Mouse (Mus musculus) liver, adult 2 months (tissue): ENCODE measurements around the gene Auts2. TPM values are rescaled to one million over a fixed set of nuclear protein-coding genes. Genes with fewer than 3 reads are reported as not detected.

Source experiments
- DNase-seq: peaks from one replicate; pipeline ENCODE4 v3.0.0-alpha.2; 2011; ENCODE audit warnings: low read depth, low spot score; ENCODE audit errors: extremely low read depth
- H3K27ac ChIP-seq: fragments of 200-500 bp; replicated peaks from 2 replicates; pipeline ENCODE4 v1.5.1; 2012; ENCODE audit warnings: low read depth, mild to moderate bottlenecking, control low read depth, inconsistent platforms, low read length; ENCODE audit not compliant: insufficient read depth
- H3K27me3 ChIP-seq: fragments of 200-500 bp; 2 replicates; pipeline ENCODE4 v1.6.1; 2012; ENCODE audit warnings: mild to moderate bottlenecking, moderate library complexity, low read length, inconsistent platforms; ENCODE audit not compliant: control insufficient read depth, insufficient read depth
- H3K36me3 ChIP-seq: fragments of 200-500 bp; 2 replicates; pipeline ENCODE4 v1.6.1; 2012; ENCODE audit warnings: low read length, inconsistent platforms; ENCODE audit not compliant: control insufficient read depth, insufficient read depth
- H3K4me1 ChIP-seq: fragments of 200-500 bp; 2 replicates; pipeline ENCODE4 v1.6.1; 2011; ENCODE audit warnings: low read length; ENCODE audit not compliant: control insufficient read depth, insufficient read depth
- H3K4me3 ChIP-seq: fragments of 200-500 bp; 2 replicates; pipeline ENCODE4 v1.5.1; 2011; ENCODE audit warnings: low read depth, mild to moderate bottlenecking, control low read depth, low read length, moderate library complexity; ENCODE audit not compliant: insufficient read depth
- H3K79me2 ChIP-seq: fragments of 200-500 bp; 2 replicates; pipeline ENCODE4 v1.6.1; 2012; ENCODE audit warnings: inconsistent platforms, mild to moderate bottlenecking, low read length, moderate library complexity; ENCODE audit not compliant: control insufficient read depth, insufficient read depth
- H3K9ac ChIP-seq: fragments of 200-500 bp; 2 replicates; pipeline ENCODE4 v1.6.1; 2012; ENCODE audit warnings: low read depth, mild to moderate bottlenecking, control low read depth, inconsistent platforms, low read length
- CTCF ChIP-seq: fragments of 200-500 bp; IDR thresholded peaks from 2 replicates; pipeline ENCODE4 v1.5.1; 2011; ENCODE audit warnings: low read depth, low read length, control low read depth
- POLR2A ChIP-seq: fragments of 200-500 bp; IDR thresholded peaks from 2 replicates; pipeline ENCODE4 v1.6.1; 2011; ENCODE audit warnings: low read length, control low read depth; ENCODE audit not compliant: insufficient read depth; ENCODE audit errors: extremely low read depth
- WGBS: fragments of 180-500 bp; shearing (Covaris S2); methylation state at CpG from one replicate; pipeline ENCODE4 v1.1.7; 2018; 5-methylcytosine and 5-hydroxymethylcytosine counted together
- polyA plus RNA-seq: library from polyadenylated mRNA; depleted of rRNA; stranded (reverse); fragments of >200 nt; gene quantifications from 2 replicates; pipeline ENCODE4 v1.2.3, GENCODE M21; 2012
- total RNA-seq: library from RNA; depleted of rRNA; stranded (reverse); fragments of >200 nt; gene quantifications from 2 replicates; pipeline ENCODE4 v1.2.3, GENCODE M21; 2014

The Auts2 gene
- total and polyA plus RNA-seq, 2 experiments = 0.37 to 0.51 TPM

GRCm38 (mm10) chr5:131712441-131712840 lies 830.7 kb downstream of the Auts2 start:
- no peaks in the 10 kb centered on the region for H3K27me3 ChIP-seq
- H3K27ac ChIP-seq = no peak overlapping the region
- 83% methylated on average over 2 of the region's 2 CpGs for WGBS
- H3K36me3 ChIP-seq = no peaks in the 10 kb centered on the region
- H3K4me3 ChIP-seq = no peak overlapping the region
- no peak for DNase-seq
- TF ChIP-seq POLR2A (no peak), CTCF (no peak)
- no peaks in the 10 kb centered on the region for H3K79me2 ChIP-seq
- H3K9ac ChIP-seq = no peak overlapping the region
- H3K4me1 ChIP-seq = no peaks in the 10 kb centered on the region

- Histone ChIP-seq H3K4me1 (no peaks in the 10 kb centered on the region), H3K27ac (no peak overlapping the region), H3K4me3 (no peak overlapping the region), H3K9ac (no peak overlapping the region), H3K36me3 (no peaks in the 10 kb centered on the region), H3K27me3 (no peaks in the 10 kb centered on the region), H3K79me2 (no peaks in the 10 kb centered on the region)
- TF ChIP-seq CTCF = no peak
- no peak for TF ChIP-seq POLR2A
- 74% methylated on average over 5 of the region's 5 CpGs for WGBS
- DNase-seq = no peak
Observed at GRCm38 (mm10) chr5:131711474-131712129, 831.5 kb downstream of the Auts2 start.

DNA sequence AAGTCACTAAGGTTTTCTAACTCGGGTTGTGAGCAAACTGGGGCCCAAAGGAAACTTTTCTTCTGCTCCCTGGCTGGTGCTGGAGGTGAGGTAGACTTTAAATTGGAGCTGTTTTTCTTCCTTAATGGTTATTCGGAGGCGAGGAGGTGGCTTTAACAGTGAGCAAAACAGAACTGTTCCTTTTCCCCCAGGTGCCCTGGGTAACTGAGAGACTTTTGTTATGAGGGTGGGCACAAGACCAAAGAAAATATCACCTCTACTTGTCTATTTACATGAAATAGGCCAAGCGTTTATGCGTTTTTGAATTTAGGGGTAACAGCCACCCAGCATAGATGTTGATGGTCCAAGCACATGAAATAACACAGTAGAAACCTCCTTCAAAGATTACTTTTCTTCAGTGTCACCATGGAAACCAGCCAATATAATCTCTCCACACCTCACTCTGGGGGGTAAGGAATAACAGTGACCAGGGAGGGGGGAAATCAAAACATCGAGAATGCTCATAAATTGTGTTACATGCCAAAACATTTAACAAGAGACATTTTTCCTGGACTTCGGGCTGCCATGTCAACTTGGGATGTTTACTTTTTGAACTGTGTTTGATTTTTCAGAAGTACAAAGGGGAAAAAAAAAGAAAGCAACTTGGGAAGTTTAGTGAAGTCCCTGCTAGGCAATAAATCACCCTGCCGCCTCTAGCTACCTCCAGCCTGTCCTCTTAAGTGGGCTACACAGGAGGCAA lies 832.2 kb downstream of the Auts2 start:
- no peaks in the 10 kb centered on the region for H3K27me3 ChIP-seq
- no peak overlapping the region for H3K27ac ChIP-seq
- TF ChIP-seq POLR2A = no peak
- TF ChIP-seq CTCF = no peak
- H3K4me3 ChIP-seq = no peak overlapping the region
- H3K79me2 ChIP-seq = no peaks in the 10 kb centered on the region
- H3K4me1 ChIP-seq = no peaks in the 10 kb centered on the region
- no peaks in the 10 kb centered on the region for H3K36me3 ChIP-seq
- no peak overlapping the region for H3K9ac ChIP-seq
- 57% methylated on average over 8 of the region's 8 CpGs for WGBS
- peak; percentile 5 for DNase-seq

- Histone ChIP-seq H3K4me1 (no peaks in the 10 kb centered on the region), H3K36me3 (no peaks in the 10 kb centered on the region), H3K9ac (no peak overlapping the region), H3K27me3 (no peaks in the 10 kb centered on the region), H3K4me3 (no peak overlapping the region), H3K27ac (no peak overlapping the region), H3K79me2 (no peaks in the 10 kb centered on the region)
- TF ChIP-seq POLR2A = no peak
- TF ChIP-seq CTCF = no peak
- no peak for DNase-seq
- WGBS = 94% methylated on average over 7 of the region's 7 CpGs
Observed at GRCm38 (mm10) chr5:131707471-131707870, 835.7 kb downstream of the Auts2 start.

DNA sequence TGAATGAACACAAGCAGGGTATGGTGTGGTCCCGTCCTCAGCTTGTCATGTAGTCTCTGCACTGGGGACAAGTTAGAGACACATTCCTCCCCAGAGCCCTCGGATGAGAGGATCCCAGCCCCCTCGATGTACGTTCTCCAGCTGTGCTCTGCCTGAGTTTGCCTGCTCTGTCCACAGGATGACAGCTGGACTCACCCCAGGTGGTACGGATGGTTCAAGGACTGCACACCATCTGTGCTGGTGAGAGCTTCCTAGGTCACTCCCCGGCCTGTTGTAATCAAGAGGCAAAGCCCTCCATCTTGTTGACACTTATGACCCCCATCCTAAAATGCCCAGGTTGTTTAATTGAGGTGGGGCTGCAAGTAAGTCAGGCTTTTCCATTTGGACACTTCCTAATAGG lies 839.4 kb downstream of the Auts2 start:
- Histone ChIP-seq H3K36me3 (no peaks in the 10 kb centered on the region), H3K4me1 (no peaks in the 10 kb centered on the region), H3K4me3 (no peak overlapping the region), H3K9ac (no peak overlapping the region), H3K79me2 (no peaks in the 10 kb centered on the region), H3K27me3 (no peaks in the 10 kb centered on the region), H3K27ac (no peak overlapping the region)
- no peak for TF ChIP-seq POLR2A
- TF ChIP-seq CTCF = no peak
- DNase-seq = no peak
- WGBS = 88% methylated on average over 6 of the region's 6 CpGs

GRCm38 (mm10) chr5:131702840-131703392 lies 840.2 kb downstream of the Auts2 start:
- DNase-seq = no peak
- TF ChIP-seq CTCF (no peak), POLR2A (no peak)
- no peaks in the 10 kb centered on the region for H3K79me2 ChIP-seq
- no peak overlapping the region for H3K27ac ChIP-seq
- H3K36me3 ChIP-seq = no peaks in the 10 kb centered on the region
- no peak overlapping the region for H3K4me3 ChIP-seq
- no peaks in the 10 kb centered on the region for H3K4me1 ChIP-seq
- no peaks in the 10 kb centered on the region for H3K27me3 ChIP-seq
- 94% methylated on average over 6 of the region's 6 CpGs for WGBS
- H3K9ac ChIP-seq = no peak overlapping the region
